Mouse (Mus musculus) testis, adult 2 months (tissue): ENCODE results near the gene Mgst3. TPM values are rescaled to one million over a fixed set of nuclear protein-coding genes. Genes with fewer than 3 reads are reported as not detected.
A peak's percentile ranks its signal among the peaks of the same experiment; 100 is the strongest.

Experiments
- H3K27ac ChIP-seq: fragments of 200-500 bp; 2 replicates; pipeline ENCODE4 v1.5.1; 2012; ENCODE audit warnings: low read depth, low read length; ENCODE audit not compliant: control insufficient read depth, insufficient read depth
- H3K27me3 ChIP-seq: fragments of 200-500 bp; 2 replicates; pipeline ENCODE4 v1.6.1; 2012; ENCODE audit warnings: mild to moderate bottlenecking, low read length, moderate library complexity; ENCODE audit not compliant: control insufficient read depth, insufficient read depth
- H3K36me3 ChIP-seq: fragments of 200-500 bp; 2 replicates; pipeline ENCODE4 v1.6.1; 2012; ENCODE audit warnings: mild to moderate bottlenecking, low read length; ENCODE audit not compliant: control insufficient read depth, insufficient read depth
- H3K4me1 ChIP-seq: fragments of 200-500 bp; 2 replicates; pipeline ENCODE4 v1.6.1; 2012; ENCODE audit warnings: low read length; ENCODE audit not compliant: control insufficient read depth, insufficient read depth
- H3K4me3 ChIP-seq: fragments of 200-500 bp; 2 replicates; pipeline ENCODE4 v1.5.1; 2012; ENCODE audit warnings: low read depth, mild to moderate bottlenecking, low read length, moderate library complexity, mixed read lengths; ENCODE audit not compliant: control insufficient read depth
- CTCF ChIP-seq: fragments of 200-500 bp; IDR thresholded peaks from 2 replicates; pipeline ENCODE4 v1.5.1; 2012; ENCODE audit warnings: low read depth, mild to moderate bottlenecking, inconsistent platforms, low read length, moderate library complexity; ENCODE audit not compliant: control insufficient read depth, insufficient read depth, insufficient replicate concordance
- POLR2A ChIP-seq: fragments of 200-500 bp; IDR thresholded peaks from 2 replicates; pipeline ENCODE4 v1.6.1; 2012; ENCODE audit warnings: low read depth, mild to moderate bottlenecking, inconsistent platforms, low read length, moderate library complexity; ENCODE audit not compliant: control insufficient read depth
- polyA plus RNA-seq: library from polyadenylated mRNA; depleted of rRNA; stranded (reverse); fragments of >200 nt; gene quantifications from 2 replicates; pipeline ENCODE4 v1.2.3, GENCODE M21; 2012

Gene Mgst3
- polyA plus RNA-seq, 1 experiment, result 18.9 TPM

DNA sequence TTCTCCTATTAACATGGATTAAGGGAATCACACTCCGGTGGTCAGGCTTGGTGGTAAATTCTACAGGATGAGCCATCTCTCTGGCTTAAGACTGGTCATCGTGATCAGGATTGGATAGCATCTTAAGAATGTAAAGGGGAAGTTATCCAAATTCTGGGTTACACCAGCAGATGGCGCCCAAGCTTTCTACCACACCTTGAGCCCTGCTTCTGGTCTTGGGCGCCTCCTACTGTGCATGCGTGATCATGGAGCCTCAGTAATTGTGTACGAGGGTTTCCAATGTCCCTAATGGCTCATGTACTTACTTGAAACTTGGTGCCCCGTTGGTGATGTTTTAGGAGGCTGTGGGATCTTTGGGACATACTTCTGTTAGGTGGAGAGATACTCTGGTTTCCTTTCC lies 23.7 kb downstream of the Mgst3 start:
- Histone ChIP-seq H3K27ac (no peak overlapping the region), H3K4me1 (peaks cover 8% of the 10 kb centered on the region), H3K36me3 (peaks cover 2% of the 10 kb centered on the region; the same call in 1 of the 2 replicates), H3K4me3 (no peak overlapping the region), H3K27me3 (no peaks in the 10 kb centered on the region)
- TF ChIP-seq POLR2A, result no peak
- TF ChIP-seq CTCF, result peak; percentile 78; the same call in 1 of the 2 replicates

DNA sequence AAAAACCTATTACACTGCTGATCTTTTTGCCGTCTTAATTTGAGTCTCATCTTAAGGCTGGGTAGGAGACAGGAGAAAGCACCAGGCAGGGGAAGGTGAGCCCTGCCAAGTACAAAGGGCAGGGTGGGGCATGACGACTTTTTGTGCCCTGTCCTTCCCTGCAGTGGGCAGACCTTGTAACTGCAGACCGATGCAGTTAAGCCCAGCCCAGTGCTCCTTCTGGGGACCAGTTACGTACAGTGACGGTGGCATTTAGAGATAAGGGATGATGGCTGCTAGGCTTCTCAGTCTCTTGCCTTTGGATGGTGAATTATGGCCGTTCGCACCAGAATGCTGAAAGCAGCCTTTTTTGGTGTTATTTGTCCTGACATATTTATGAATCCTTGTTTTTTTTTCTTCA lies 25.1 kb downstream of the Mgst3 start:
- Histone ChIP-seq H3K27me3 (no peaks in the 10 kb centered on the region), H3K36me3 (peaks cover 2% of the 10 kb centered on the region; the same call in 1 of the 2 replicates), H3K4me1 (no peaks in the 10 kb centered on the region; the same call in 1 of the 2 replicates), H3K27ac (no peak overlapping the region), H3K4me3 (no peak overlapping the region)
- TF ChIP-seq CTCF (no peak), POLR2A (no peak)

GRCm38 (mm10) chr1:167368018-167368417 lies 25.6 kb downstream of the Mgst3 start:
- Histone ChIP-seq H3K4me1 (no peaks in the 10 kb centered on the region; the same call in 1 of the 2 replicates), H3K27ac (no peak overlapping the region), H3K4me3 (no peak overlapping the region), H3K27me3 (no peaks in the 10 kb centered on the region), H3K36me3 (peaks cover 2% of the 10 kb centered on the region; the same call in 1 of the 2 replicates)
- TF ChIP-seq POLR2A, result no peak
- TF ChIP-seq CTCF, result no peak

GRCm38 (mm10) chr1:167366621-167367020 lies 27.0 kb downstream of the Mgst3 start:
- TF ChIP-seq CTCF (no peak), POLR2A (no peak)
- H3K27ac ChIP-seq, result no peak overlapping the region
- no peaks in the 10 kb centered on the region for H3K4me1 ChIP-seq
- no peak overlapping the region for H3K4me3 ChIP-seq
- H3K27me3 ChIP-seq, result no peaks in the 10 kb centered on the region
- peaks cover 2% of the 10 kb centered on the region for H3K36me3 ChIP-seq

- no peak for TF ChIP-seq CTCF
- TF ChIP-seq POLR2A, result no peak
- Histone ChIP-seq H3K27ac (no peak overlapping the region), H3K36me3 (peaks cover 2% of the 10 kb centered on the region), H3K4me1 (no peaks in the 10 kb centered on the region), H3K27me3 (no peaks in the 10 kb centered on the region), H3K4me3 (no peak overlapping the region)
Observed at GRCm38 (mm10) chr1:167365808-167366207, 27.8 kb downstream of the Mgst3 start.

- Histone ChIP-seq H3K27ac (no peak overlapping the region), H3K4me3 (no peak overlapping the region), H3K36me3 (peaks cover 2% of the 10 kb centered on the region), H3K27me3 (no peaks in the 10 kb centered on the region), H3K4me1 (no peaks in the 10 kb centered on the region)
- TF ChIP-seq CTCF, result no peak
- TF ChIP-seq POLR2A, result no peak
Observed at GRCm38 (mm10) chr1:167363322-167363721, 30.3 kb downstream of the Mgst3 start.

DNA sequence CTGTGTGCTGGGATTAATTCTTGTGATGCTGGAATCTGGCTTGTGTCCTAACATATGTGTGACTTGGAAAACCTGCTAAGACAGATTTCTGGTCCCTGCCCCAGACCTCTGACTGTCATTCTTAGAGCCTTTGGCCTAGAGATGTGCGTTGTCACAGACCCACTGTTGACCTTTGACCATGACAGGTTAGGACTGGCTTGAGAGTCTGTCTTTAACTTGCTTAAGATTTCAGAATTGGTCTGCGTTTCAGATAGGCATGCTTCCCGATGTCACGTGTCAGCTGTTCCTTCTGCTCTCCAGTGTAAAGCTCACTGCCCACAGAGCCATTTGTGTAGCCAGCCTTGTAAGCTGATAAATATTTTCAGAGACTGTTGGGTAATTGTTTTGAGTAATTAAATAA lies 30.8 kb downstream of the Mgst3 start:
- Histone ChIP-seq H3K27me3 (no peaks in the 10 kb centered on the region), H3K36me3 (peaks cover 2% of the 10 kb centered on the region), H3K4me1 (no peaks in the 10 kb centered on the region), H3K27ac (no peak overlapping the region), H3K4me3 (no peak overlapping the region)
- no peak for TF ChIP-seq POLR2A
- no peak for TF ChIP-seq CTCF

- H3K4me3 ChIP-seq, result no peak overlapping the region
- no peaks in the 10 kb centered on the region for H3K27me3 ChIP-seq
- TF ChIP-seq POLR2A (no peak), CTCF (no peak)
- no peaks in the 10 kb centered on the region for H3K4me1 ChIP-seq
- peaks cover 1% of the 10 kb centered on the region; the same call in 1 of the 2 replicates for H3K36me3 ChIP-seq
- H3K27ac ChIP-seq, result no peak overlapping the region
Observed at GRCm38 (mm10) chr1:167360268-167360667, 33.4 kb downstream of the Mgst3 start.
